Mouse (Mus musculus) spleen, embryonic (tissue): ENCODE measurements around the gene Borcs8.

Experiments
- CTCF ChIA-PET: fragments of 350-600 bp; sonication (Branson Sonifier 250); formaldehyde crosslinking; loops from one replicate; lab custom pipeline; 2022; lab: Charles Lee

The Borcs8 gene

GRCm38 (mm10) chr8:70131166-70131883 lies 8.0 kb upstream of the Borcs8 start, which contains the start of gene Nr2c2ap:
Gene Nr2c2ap, plus strand, starts transcription at chr8:70131333.
- CTCF ChIA-PET, result no interaction called here

DNA sequence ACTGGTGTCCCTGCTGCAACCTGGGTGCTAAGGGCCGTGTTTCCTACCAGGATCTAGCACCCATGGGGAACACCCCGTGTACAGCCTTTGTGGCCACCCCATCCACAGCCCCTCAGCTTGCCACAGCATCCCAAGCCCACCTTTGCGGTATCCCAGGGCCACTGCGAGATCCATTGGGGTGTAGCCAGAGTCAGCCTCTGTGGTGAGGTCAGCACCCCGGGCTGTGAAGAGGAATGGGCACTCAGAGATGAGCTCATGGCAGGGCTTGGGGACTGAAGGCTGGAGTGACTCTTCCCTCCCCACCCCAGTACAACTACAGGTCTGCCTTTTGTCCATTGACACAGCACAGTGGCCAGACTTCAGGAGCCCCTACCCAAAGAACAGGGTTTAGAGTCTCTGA lies 5.2 kb upstream of the Borcs8 start:
- CTCF ChIA-PET, result no interaction called here

- CTCF ChIA-PET, result no interaction called here
Observed at GRCm38 (mm10) chr8:70134931-70135330, 4.4 kb upstream of the Borcs8 start.

GRCm38 (mm10) chr8:70136591-70136990 lies 2.7 kb upstream of the Borcs8 start:
- CTCF ChIA-PET, result no interaction called here

DNA sequence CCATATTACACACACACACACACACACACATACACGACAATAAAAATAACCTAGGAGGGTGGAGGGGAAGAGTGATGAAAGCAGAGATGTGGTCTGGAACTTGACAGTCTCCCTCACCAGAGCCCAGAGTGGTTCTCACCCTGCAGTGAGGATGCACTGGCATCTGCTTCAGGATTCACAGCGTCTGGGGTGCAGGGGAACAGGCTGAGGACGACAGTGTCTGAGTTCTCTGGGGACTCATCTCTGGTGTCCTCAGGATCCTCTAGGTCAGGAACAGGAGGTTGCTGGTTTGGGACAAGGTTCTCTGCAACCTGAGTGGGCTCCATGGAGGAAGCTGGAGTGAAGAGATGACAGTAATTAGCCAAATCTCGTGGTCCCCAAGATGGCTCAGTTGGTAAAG lies 1.4 kb upstream of the Borcs8 start:
- CTCF ChIA-PET, result no interaction called here

GRCm38 (mm10) chr8:70139981-70140380 lies 682 bp downstream of the Borcs8 start:
- CTCF ChIA-PET, result interaction anchor here (0.5 to 0.7 kb wide), 2 partner anchors 33 to 1354 kb away, joined by 5 to 14 read pairs; no protein-coding TSS in a partner anchor

GRCm38 (mm10) chr8:70147678-70148607 lies 8.6 kb downstream of the Borcs8 start:
- CTCF ChIA-PET, result no interaction called here

DNA sequence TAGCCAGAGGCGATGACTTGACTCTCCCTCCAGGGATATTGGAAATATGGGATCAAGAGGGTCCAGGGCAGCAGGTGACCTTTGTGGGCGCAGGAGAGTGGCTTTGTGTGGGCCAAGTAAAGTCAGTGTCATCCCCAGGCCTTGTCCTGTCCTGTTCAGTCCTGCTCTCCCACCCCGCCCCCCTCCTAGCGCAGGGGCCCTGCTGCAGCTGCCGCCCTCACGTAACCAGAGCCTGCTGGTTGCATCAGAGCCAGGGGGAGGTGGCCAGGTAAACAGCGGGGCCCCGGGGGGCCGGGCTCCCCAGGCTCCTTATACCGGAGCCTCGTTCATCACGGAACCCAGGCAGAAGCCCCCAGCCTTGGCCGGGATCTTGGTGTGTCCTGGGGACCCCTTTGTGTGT lies 10.9 kb downstream of the Borcs8 start:
- CTCF ChIA-PET, result no interaction called here

DNA sequence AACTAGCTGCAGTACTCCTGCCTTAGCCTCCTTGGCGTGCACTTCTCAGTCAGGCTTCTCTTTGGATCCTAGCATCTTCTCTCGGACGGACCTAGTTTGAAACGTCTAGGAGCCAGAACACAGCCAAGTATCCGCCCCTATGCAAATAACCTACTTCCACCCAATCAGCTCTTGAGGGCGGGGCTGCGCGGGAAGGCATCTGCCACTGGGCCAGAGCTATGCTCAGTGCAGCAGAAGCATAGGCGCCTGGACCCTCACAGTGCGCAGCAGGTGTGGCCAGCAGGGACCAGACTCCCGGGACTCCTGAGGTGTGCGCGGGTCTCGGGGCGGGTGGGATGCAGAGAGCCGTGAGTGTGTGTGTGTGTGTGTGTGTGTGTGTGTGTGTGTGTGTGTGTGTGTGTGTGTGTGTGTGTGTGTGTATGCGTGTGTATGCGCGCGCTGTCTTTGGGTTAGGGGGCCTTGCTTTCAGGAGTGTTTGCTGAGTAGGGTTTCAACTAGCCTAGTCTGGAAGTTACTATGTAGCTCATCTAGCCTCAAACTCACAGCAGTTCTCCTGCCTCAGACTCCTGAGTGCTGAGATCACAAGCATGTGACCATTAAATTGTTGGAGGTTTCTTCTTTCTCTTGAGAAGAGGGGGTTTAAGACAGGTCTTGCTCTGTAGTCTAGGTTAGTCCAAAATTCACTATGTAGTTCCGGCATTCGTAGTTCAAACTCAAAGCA lies 13.4 kb downstream of the Borcs8 start:
- CTCF ChIA-PET, result no interaction called here

- CTCF ChIA-PET, result no interaction called here
Observed at GRCm38 (mm10) chr8:70157240-70157800, 18.0 kb downstream of the Borcs8 start.

DNA sequence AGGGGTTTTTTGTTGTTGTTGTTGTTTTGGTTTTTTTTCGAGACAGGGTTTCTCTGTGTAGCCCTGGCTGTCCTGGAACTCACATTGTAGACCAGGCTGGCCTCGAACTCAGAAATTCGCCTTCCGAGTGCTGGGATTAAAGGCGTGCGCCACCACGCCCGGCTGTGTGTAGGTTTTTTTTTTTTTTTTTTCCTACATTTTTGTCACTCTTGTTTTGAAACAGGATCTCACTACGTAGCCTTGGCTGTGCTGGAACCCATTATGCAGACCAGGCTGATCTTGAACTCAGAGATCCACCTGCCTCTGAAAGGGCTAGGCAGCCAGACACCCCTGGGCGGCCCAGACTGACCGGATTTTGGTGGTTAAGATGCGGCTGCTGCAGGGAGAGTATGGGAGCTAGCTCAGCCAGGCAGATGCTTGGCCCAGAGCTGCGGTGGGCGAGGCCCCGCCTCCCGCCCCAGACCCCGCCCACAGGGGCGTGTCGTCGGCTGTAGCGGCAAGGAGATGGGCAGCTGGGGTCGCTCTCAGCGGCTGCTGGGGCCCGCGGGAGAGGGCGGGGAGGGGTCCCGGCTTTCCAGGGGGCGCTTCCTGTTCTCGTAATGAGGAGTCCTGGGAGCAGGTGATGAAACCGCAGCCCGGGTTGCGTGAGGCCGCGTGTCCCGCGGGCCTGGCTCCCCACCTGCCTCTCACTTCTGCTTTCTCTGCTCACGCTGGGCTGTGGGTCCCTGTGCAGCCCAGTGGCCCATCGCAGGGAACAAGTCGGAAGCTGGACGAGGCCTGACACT lies 19.0 kb downstream of the Borcs8 start:
- CTCF ChIA-PET, result interaction anchor here (0.6 kb wide), 1 partner anchor 161 kb away, joined by 3 read pairs; no protein-coding TSS in a partner anchor

- CTCF ChIA-PET, result interaction anchor here (0.7 to 1.0 kb wide), 2 partner anchors 18 to 90 kb away, joined by 3 to 4 read pairs; no protein-coding TSS in a partner anchor
Observed at GRCm38 (mm10) chr8:70159211-70159610, 19.9 kb downstream of the Borcs8 start.

DNA sequence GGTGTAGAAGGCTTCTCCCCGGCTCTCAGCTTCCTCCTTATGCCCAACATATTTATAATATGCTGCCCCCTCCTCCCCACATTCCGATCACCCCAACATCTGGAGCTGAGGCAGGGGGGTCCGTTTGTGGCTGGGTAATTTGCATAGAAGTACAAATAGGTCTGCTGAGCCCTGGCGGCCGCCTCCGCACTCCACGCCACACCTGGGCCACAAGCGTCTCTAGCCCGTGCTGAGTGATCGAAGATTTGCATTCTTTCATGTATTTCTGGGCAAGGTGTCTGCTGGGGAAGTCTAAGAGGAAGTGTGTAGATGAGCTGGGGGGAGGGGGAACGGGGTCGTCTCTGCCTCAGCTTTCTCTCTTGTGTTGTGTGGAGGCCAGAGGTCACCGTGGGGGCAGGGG lies 20.7 kb downstream of the Borcs8 start:
- CTCF ChIA-PET, result no interaction called here

GRCm38 (mm10) chr8:70163316-70163715 lies 24.0 kb downstream of the Borcs8 start:
- CTCF ChIA-PET, result no interaction called here

- CTCF ChIA-PET, result interaction anchor here (0.7 to 0.9 kb wide), 2 partner anchors 12 to 62 kb away, joined by 3 read pairs; no protein-coding TSS in a partner anchor
Observed at GRCm38 (mm10) chr8:70166504-70167110, 27.3 kb downstream of the Borcs8 start.

DNA sequence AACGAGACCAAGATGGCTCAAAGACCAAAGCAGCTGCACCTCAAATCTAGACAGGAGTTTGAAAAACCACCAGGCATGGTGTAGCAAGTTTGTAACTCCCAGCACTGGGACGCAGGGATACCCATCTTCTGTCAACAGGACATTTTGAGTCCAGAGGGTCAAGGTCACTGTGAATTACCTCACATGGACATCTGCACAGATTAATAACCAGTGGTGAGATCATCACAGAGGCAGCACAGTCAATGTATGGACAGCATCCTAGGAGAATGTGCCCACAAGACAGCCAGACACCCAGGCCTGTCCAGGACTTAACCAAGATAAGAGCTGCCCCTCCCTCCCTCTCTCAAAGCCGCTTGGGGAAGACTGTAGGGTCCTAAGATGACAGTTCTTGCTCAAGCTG lies 30.8 kb downstream of the Borcs8 start:
- CTCF ChIA-PET, result no interaction called here

DNA sequence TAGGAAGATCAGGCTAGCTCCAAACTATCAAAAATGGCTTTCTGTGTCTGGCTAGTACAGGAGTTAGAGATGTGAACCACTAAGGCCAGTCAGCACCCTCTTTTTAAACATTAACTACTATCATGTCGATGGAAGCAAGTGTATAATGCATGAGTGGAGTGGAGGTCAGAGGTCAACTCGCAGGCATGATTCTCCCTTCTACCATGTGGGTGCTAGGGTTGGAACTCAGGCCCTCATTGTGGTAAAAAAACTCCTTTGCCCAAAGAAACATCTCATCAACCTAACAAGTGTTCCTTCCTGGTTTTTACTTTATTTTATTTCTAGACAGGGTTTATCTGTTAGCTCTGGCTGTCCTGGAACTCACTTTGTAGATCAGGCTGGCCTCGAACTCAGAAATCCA lies 31.4 kb downstream of the Borcs8 start:
- CTCF ChIA-PET, result no interaction called here

GRCm38 (mm10) chr8:70171240-70171639 lies 31.9 kb downstream of the Borcs8 start:
- CTCF ChIA-PET, result interaction anchor here (0.5 kb wide), 1 partner anchor 580 kb away, joined by 4 read pairs; no protein-coding TSS in a partner anchor

GRCm38 (mm10) chr8:70172043-70172681 lies 32.9 kb downstream of the Borcs8 start, which contains the start of gene Tmem161a:
Gene Tmem161a, plus strand, starts transcription at chr8:70172356.
- CTCF ChIA-PET, result interaction anchor here (0.7 to 0.8 kb wide), 2 partner anchors 294 to 535 kb away, joined by 3 to 11 read pairs; no protein-coding TSS in a partner anchor
